In genomic region chr2:64915448-64915847, GRCm38 (mm10) we compare ENCODE assay signal across 9 mouse cellular contexts.
DNase-seq lines count a peak whose midpoint lies in the region; ATAC-seq and TF ChIP-seq lines count a peak whose summit lies in the region.
"Had no signal": no experiment of that assay in that cellular context is flagged by ENCODE, and none has a peak within 500 bp of the region (broad histone marks: within the 10 kb centered on the region; RNA-seq: fewer than 3 reads in every experiment).

No protein-coding gene starts in this region.

- no peak overlapping the region for H3K4me3 ChIP-seq in kidney, adult 2 months (ENCODE audit: insufficient read depth, low read depth, low read length)
- no peak overlapping the region for H3K4me3 ChIP-seq in hindbrain, embryonic 13.5 days
- H3K4me3 ChIP-seq in midbrain, embryonic 12.5 days: no peak overlapping the region

- H3K4me1 ChIP-seq in kidney, adult 2 months (ENCODE audit: control insufficient read depth, insufficient read depth, low read length): no peaks in the 10 kb centered on the region
- 0 out of 2 replicates have a peak, but pooled peaks cover 4% of the 10 kb centered on the region for H3K4me1 ChIP-seq in hindbrain, embryonic 13.5 days (replicated peaks)
- H3K4me1 ChIP-seq in midbrain, embryonic 12.5 days: peaks cover 3% of the 10 kb centered on the region; the same call in 1 of the 2 replicates

- H3K4me2 ChIP-seq in hindbrain, embryonic 13.5 days: no peak overlapping the region
- H3K4me2 ChIP-seq in midbrain, embryonic 12.5 days (replicated peaks): no peak overlapping the region

- DNase-seq in kidney, adult 2 months: peak; percentile 2
- DNase-seq in kidney, postnatal 25 days: no peak
- DNase-seq in brain, adult 2 months (ENCODE audit: low read depth, low spot score): peak; percentile 95
- no peak for DNase-seq in urinary bladder, adult 2 months (ENCODE audit: low spot score)
- no peak for DNase-seq in thymus, postnatal 10 days (ENCODE audit: low spot score in 2 of 2)
- DNase-seq in gastrocnemius, postnatal 36 days: no peak

- no peak overlapping the region for H3K27ac ChIP-seq in kidney, adult 2 months (ENCODE audit: insufficient read depth, low read depth, low read length)
- H3K27ac ChIP-seq in hindbrain, embryonic 13.5 days: no peak overlapping the region
- H3K27ac ChIP-seq in midbrain, embryonic 12.5 days (replicated peaks): no peak overlapping the region
- H3K27ac ChIP-seq: macrophage had no signal

- TF ChIP-seq CTCF in kidney, adult 2 months (conservative IDR thresholded peaks at IDR 0.05; ENCODE audit: insufficient read depth, insufficient read length, low read depth, low read length): no peak; the same call in 1 of the 2 replicates

- ATAC-seq in hindbrain, embryonic 13.5 days (ENCODE audit: low FRiP score): peak; percentile 89
- ATAC-seq in midbrain, embryonic 12.5 days (ENCODE audit: low FRiP score, low read depth): peak; percentile 84

- H3K27me3 ChIP-seq in kidney, adult 2 months (replicated peaks; ENCODE audit: control insufficient read depth, insufficient read depth, low read length): no peaks in the 10 kb centered on the region
- no peaks in the 10 kb centered on the region for H3K27me3 ChIP-seq in hindbrain, embryonic 13.5 days
- no peaks in the 10 kb centered on the region for H3K27me3 ChIP-seq in midbrain, embryonic 12.5 days

- no peaks in the 10 kb centered on the region for H3K9me3 ChIP-seq in hindbrain, embryonic 13.5 days
- H3K9me3 ChIP-seq in midbrain, embryonic 12.5 days: no peaks in the 10 kb centered on the region

- H3K9ac ChIP-seq in hindbrain, embryonic 13.5 days: no peak overlapping the region
- H3K9ac ChIP-seq in midbrain, embryonic 12.5 days (replicated peaks): no peak overlapping the region

- TF ChIP-seq POLR2A in kidney, adult 2 months (IDR thresholded peaks at IDR 0.05; ENCODE audit: low read depth, low read length): no peak

- WGBS in kidney, adult 2 months: 57% methylated on average over 6 of the region's 6 CpGs
- WGBS in hindbrain, embryonic 13.5 days: 51% methylated on average over 6 of the region's 6 CpGs
- 50% methylated on average over 6 of the region's 6 CpGs for WGBS in midbrain, embryonic 12.5 days

- H3K36me3 ChIP-seq in kidney, adult 2 months (ENCODE audit: control insufficient read depth, insufficient read depth, low read length): 0 out of 2 replicates have a peak, but pooled peaks cover 2% of the 10 kb centered on the region
- H3K36me3 ChIP-seq in hindbrain, embryonic 13.5 days: no peaks in the 10 kb centered on the region
- H3K36me3 ChIP-seq in midbrain, embryonic 12.5 days: no peaks in the 10 kb centered on the region

- intact Hi-C loops in gastrocnemius, postnatal 36 days (cut with DNase I): no loop called here

Comparison
In these comparisons a context has a peak if more than half of its experiments do, and no peak if none do; other contexts are left out.
1. DNase-seq: peak in kidney, adult 2 months (single experiment) and brain, adult 2 months (single experiment); none in kidney, postnatal 25 days (0 of 2), urinary bladder, adult 2 months (single experiment), thymus, postnatal 10 days (0 of 2) and gastrocnemius, postnatal 36 days (0 of 2).